In the genomic region with DNA sequence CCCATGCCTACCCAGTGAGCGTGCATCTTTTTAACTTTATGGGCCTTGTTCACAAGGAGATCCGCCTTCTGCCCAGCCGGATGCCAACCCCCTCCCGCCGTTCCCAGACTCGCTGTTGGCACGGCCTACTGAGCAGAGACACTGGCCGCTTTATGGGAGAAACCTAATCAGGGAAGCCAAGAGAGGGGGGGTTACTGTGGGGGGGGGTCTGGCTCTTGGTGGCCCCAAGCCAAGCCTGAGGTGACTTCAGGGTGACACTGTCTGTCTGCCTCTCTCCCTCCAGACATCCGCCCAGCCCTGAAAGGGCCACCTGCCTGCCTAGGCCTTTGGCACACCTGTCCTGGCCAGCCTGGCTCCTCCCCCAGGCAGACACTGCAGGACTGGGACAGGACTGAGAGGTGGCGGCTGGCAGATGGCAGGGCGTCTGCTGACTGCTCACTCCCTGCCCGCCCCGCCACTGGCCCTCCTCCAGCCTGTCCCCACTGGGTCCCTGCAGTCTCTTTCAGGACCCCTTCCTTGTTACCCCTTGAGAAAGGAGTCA, we compare ENCODE assay signal across 8 mouse cellular contexts. TPM values are rescaled to one million over a fixed set of nuclear protein-coding genes. Genes with fewer than 3 reads are reported as not detected.
DNase-seq lines count a peak whose midpoint lies in the region; ATAC-seq lines count a peak whose summit lies in the region.

No protein-coding gene starts in this region.

- no peak overlapping the region for H3K9ac ChIP-seq in hindbrain, embryonic 15.5 days

- H3K9me3 ChIP-seq in hindbrain, embryonic 15.5 days = no peaks in the 10 kb centered on the region

- WGBS in hindbrain, embryonic 15.5 days = 45% methylated on average over 13 of the region's 13 CpGs

- H3K27me3 ChIP-seq in hindbrain, embryonic 15.5 days = no peaks in the 10 kb centered on the region

- peak; percentile 74 for ATAC-seq in hindbrain, embryonic 15.5 days (ENCODE audit: low FRiP score, low read depth)

- peaks cover 50% of the 10 kb centered on the region for H3K4me1 ChIP-seq in hindbrain, embryonic 15.5 days (replicated peaks)

- peak overlapping the region; percentile 78 for H3K27ac ChIP-seq in hindbrain, embryonic 15.5 days (replicated peaks)

- peak; percentile 63 to 84 for DNase-seq in adrenal gland, adult (ENCODE audit: inconsistent age in 2 of 2, low spot score in 1 of 2)
- no peak for DNase-seq in adrenal gland, adult 18-20 months (ENCODE audit: low spot score in 2 of 2)
- peak; percentile 73 for DNase-seq in right cerebral cortex, adult 18-20 months
- no peak for DNase-seq in right cerebral cortex, postnatal 25 days
- DNase-seq in layer of hippocampus, postnatal 10 days (ENCODE audit: low spot score in 2 of 2) = peak; percentile 75 to 83
- peak; percentile 76 for DNase-seq in testis, postnatal 10 days (ENCODE audit: low spot score)
- no peak for DNase-seq in spleen, postnatal 10 days (ENCODE audit: low spot score in 2 of 2)

- no peak overlapping the region for H3K4me2 ChIP-seq in hindbrain, embryonic 15.5 days

- peaks cover 46% of the 10 kb centered on the region for H3K36me3 ChIP-seq in hindbrain, embryonic 15.5 days

- H3K4me3 ChIP-seq in hindbrain, embryonic 15.5 days = no peak overlapping the region

RNA-seq across cellular contexts. Expression of gene Ppara, which starts 32.3 kb away (rescaled TPM):
- total RNA-seq in adrenal gland, adult 18-20 months (2021) = 100 to 1,000 TPM in 1 of 2 experiments, 10 to 100 TPM in 1; 30.9 to 107 TPM
- polyA plus RNA-seq in hindbrain, embryonic 15.5 days (2015; fragmentation: Nextera tagmentation; extraction: Ambion mirVana) = 1.6 and 2.1 TPM in 2 replicates
- 1 to 10 TPM; 2.3 to 2.9 TPM for total RNA-seq in layer of hippocampus, postnatal 10 days (2021)

Comparison
In these comparisons a context has a peak if more than half of its experiments do, and no peak if none do; other contexts are left out.
1. DNase-seq: peak in adrenal gland, adult (2 of 2), right cerebral cortex, adult 18-20 months (single experiment), layer of hippocampus, postnatal 10 days (2 of 2) and testis, postnatal 10 days (single experiment); none in adrenal gland, adult 18-20 months (0 of 2), right cerebral cortex, postnatal 25 days (single experiment) and spleen, postnatal 10 days (0 of 2).
2. RNA of gene Ppara, which starts 32.3 kb away (total RNA-seq): 30.9 to 107 TPM in adrenal gland, adult 18-20 months; 2.3 to 2.9 TPM in layer of hippocampus, postnatal 10 days; every median in the first group is over 4 times any median in the second.